Mouse (Mus musculus) adrenal gland, adult (tissue): ENCODE measurements around the gene Tbrg4.

Source experiments
- DNase-seq, 2 experiments: peaks; one replicate each; pipeline ENCODE4 v3.0.0; 2022 to 2023; ENCODE audit warnings: low spot score in 1 of 2; ENCODE audit not compliant: inconsistent age in 2 of 2

Tbrg4 gene

DNA sequence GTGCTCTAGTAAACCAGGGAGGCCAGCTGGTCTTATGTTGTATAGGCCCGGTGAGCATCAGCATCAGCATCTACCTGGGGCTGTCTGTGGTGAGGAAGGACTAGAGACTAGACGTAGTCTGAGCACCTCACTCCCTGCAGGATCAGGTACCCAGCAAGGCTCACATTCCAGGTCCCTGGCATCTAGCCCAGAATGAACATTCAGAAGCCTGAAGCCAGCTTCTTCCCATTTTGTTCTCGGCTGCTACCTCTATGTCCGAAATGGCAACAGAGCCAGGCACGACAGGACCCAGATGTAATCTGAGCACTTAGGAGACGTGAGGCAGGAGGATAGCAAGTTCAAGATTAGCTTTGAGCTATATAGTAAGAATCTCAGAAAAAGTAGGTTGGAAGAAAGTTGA lies 31.0 kb downstream of the Tbrg4 start:
- DNase-seq = no peak

DNA sequence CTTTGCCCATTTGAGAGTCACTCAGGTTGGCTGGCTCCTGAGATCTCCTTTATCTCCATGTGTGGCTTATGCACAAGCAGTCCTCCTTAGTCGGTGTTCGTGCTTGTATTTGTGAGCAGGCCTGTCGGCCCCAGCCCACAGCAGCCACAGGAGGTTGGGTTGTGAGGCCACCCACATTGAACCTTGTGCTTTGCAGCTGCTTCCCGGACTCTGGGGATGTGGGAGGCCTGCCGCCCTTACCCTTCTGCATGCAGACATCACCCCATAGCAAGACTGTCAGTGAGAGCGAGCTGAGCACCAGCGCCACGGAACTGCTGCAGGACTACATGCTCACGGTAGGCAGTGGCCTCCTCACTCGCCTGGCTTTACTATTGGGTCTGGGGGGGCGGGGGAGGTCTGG lies 32.5 kb downstream of the Tbrg4 start:
- no peak for DNase-seq

DNA sequence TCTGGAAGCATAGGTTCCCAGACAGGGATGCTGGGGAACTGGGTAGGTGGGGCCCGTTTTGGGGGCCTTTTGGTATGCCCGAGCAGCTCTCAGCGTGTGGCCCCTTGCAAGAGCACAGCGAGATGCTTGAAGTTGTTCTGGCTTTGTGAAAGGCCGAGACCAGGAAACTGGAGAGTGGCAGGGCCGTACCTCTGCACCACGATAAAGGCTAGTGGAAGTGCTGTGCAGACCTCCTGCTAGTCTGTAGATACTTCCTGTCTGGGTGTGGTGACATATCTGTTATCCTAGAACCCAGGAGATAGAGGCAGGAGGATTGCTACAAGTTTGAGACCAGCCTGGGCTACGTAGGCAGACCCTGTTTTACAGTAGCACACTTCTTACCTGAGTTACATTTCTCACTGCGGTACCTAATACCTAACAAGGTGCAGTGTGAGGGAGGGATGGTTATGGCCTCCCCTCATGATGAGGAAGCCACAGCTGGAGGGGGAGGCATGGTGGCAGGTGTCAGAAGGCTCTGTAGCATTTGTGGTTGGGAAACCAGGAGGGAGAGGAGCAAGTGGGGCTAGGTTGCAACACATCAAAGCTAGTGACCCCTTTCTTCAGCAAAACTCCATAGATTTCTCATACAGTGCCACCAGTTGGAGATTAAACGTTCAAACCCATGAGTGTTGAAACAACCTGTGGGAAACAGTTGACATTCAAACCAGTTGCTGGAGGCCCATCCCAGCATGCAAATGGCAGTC lies 34.8 kb downstream of the Tbrg4 start:
- no peak for DNase-seq

DNA sequence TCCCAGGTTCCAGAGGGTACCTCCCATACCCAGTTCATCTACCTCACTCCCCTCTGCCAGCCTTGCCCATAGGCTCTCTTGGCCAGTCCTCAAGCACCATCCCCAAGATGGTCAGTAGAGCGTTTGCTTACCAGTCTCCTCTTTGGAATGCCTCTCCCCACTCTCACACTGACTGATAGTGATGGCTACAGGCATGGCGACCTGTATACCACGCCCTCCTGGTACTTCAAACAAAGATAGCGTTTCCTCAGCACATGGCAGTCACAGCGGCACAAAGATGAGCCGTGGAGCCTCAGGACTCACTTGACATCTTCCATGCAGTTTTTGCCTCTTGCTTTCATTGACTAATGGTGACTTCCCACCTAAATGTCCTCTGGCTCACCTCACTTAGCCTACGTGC lies 36.0 kb downstream of the Tbrg4 start:
- no peak for DNase-seq

DNA sequence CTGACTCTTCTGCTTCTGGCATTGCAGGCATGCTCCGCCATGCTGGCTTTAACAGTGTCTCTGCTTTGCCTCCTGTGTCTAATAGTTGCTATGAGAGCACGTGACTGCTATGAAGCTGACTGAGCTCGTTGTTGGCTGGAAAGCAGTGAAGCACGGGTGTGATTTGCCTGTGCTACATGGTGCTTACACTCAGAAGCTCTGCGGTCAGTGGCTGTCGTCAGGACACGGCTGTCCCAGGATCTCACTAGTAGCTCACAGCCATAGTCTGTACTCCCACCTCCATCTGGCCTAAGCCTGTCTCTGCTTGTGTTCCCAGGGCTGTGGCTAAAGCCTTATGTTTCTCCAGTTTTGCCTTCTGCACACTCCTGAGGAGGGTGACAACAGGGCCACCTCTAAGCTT lies 37.6 kb downstream of the Tbrg4 start:
- no peak for DNase-seq

DNA sequence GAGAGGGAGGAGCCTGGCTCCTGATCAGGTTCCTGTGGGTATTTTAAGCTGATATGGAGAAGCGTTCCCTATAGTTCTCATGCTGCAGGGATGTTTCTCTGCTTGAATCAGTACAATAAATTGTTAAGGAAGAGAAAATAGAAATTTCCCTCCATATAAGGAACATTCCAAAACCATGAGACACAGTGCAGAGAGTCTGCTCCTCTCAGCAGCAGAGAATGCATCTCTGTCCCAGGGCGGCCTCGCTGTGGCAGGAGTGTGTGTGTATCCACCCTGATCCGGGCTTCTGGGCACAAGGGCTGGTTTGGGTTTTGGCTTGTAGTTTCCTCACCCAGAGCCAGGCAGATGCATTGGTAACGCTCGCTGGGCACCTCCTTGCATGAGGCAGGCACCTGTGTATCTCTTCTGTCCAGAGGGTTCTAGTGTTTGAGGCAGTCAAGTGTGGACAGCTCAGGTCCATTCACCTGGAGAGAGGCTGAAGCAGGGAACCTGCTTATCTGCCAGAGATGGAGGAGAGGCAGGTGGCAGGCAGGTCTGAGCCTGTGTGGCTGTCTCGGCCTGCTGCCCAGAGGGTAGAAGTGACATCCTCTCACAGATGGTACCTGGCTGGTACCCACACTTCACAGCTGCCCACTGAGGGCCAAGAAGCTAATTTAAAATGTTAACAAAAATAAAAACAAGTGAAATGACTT lies 38.5 kb downstream of the Tbrg4 start:
- no peak for DNase-seq

DNA sequence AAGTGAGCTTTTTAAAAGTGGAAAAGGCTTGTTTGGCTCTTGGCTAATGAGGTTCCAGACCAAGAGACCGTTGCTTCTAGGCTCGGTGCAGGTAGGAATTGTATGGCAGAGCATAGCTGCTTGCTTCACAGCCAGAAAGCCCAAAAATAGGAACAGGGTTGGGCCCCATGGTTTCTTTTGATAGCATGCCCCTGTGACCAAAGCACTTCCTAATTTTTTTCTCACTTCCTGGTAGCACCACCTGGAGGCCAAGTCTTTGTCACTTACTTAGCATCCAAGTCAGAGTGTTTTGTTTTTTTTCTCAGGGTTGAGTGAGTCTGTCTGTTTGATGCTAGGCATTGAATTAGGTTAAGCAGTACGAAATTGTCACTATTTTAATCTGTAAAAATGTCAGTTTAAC lies 39.2 kb downstream of the Tbrg4 start:
- peak in 1 of 2 experiments; percentile 45 for DNase-seq

DNA sequence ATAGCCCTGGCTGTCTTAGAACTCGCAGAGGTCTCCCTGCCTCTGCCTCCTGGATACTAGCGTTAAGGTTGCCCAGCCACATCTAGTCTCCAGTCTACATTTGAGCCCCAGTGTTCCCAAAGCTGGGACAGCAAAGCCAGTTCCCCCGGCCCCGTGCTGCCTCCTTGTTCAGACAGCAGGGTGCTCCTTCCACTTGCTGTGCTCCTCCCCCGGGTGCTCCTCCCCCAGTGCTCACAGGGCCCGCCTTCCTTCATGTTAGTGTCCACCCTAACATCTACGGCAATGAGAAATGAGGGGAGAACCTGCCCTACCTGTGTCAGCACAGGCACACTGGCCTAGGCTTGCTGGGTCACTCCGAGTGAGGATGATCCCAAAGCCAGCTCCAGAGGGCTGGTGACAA lies 40.1 kb downstream of the Tbrg4 start:
- DNase-seq = no peak

DNA sequence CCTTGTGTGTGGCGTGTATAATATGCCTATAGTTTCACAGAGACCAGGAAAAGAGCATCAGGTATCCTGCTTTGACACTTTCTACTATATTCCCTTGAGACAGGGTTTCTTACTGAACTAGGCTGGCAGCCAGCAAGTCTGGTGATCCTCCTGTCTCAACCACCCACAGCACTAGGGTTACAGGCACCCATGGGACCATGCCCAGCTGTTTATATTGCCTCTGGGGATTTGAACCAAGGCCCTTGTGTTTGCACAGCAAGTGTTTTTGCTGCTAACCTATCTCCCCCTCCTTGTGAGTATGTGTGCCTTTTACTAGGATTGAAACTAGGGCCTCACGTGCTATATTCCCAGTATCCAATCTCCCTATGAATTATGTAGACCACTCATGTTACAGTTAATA lies 44.3 kb downstream of the Tbrg4 start:
- no peak for DNase-seq

DNA sequence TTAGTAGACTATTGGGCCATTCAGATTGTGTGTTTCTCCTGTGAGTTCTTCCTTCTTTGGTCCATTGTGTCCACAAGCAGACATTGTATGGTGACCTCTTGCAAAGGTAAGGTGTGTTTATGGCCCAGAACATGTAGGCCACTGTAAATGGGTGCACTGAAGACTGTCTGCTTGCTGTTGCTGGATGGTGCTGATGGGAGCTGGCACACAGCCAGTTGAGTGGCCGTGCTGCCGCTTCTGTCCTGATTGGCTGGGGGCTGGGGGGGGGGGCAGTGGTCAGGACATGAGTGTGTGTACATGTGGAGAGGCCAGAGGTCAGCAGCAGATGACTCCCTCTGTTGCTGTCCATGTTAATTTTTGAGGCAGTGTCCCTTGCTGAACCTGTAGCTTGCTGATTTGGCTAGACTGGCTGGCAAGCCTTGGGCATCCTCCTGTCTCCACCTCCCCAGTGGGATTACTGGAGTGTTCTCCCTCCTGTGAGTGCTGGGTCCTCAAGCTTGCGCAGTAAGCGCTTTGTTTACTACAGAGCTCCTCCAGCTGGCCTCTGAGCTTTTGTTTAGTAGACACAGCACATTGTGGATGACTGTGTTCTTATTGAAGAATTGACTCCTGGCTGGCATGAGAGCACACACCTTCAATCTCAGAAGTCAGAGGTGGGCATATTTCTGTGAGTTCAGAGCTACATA lies 45.7 kb downstream of the Tbrg4 start:
- DNase-seq = no peak

DNA sequence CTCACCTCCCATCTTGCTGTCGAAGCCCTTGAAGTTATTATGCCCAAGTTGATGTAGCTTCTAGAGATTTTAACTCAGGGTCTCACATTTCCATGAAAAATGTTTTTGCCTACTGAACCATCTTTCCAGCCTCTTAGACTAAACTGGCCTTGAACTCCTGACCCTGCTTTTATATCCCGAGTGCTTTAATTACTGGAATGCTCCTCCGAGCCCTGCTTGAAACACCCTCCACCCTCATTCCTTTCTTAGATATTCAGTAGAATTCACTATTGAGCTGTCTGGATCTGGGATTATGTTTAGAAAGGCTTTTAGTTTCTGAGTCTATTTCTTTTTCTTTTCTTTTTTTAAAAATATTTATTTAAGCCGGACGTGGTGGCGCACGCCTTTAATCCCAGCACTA lies 46.5 kb downstream of the Tbrg4 start:
- no peak for DNase-seq

DNA sequence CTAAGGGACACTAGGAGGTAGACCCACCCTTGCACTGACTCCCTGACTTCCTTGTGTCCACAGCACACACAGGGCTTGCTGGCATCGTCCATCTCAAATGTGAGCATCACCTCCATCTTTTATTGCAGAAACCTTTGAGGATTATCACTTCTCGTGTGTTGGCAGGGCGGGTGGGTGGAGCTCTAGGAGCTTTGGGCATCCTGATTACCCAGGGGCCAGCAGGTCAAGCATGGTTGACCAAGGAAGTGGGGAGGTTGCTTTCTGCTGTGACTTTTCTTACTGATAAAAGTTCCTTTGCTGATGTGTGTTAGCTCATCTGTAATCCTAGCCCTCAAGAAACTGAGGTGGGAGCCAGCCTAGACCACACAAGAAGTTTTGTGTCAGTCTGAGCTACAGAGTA lies 49.7 kb downstream of the Tbrg4 start:
- DNase-seq = no peak

DNA sequence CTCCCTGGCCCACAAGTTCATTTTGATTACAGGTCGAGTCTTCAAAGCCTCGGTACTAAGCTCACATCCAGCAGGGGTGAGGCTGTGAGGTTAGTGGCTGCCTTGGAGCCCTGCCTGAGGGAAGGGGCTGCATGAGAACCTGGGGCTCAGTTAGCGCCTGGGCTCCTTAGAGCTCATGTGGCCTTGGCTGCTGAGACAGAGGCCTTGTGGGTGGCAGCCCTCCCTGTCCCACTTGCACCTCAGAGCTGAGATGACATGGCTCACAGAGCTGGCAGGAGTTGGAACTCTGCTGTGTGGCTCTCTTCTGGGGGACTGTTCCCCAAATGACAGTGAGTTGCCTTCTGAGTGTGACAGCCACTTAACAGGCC lies 56.5 kb downstream of the Tbrg4 start:
- DNase-seq = peak; percentile 67 to 73

DNA sequence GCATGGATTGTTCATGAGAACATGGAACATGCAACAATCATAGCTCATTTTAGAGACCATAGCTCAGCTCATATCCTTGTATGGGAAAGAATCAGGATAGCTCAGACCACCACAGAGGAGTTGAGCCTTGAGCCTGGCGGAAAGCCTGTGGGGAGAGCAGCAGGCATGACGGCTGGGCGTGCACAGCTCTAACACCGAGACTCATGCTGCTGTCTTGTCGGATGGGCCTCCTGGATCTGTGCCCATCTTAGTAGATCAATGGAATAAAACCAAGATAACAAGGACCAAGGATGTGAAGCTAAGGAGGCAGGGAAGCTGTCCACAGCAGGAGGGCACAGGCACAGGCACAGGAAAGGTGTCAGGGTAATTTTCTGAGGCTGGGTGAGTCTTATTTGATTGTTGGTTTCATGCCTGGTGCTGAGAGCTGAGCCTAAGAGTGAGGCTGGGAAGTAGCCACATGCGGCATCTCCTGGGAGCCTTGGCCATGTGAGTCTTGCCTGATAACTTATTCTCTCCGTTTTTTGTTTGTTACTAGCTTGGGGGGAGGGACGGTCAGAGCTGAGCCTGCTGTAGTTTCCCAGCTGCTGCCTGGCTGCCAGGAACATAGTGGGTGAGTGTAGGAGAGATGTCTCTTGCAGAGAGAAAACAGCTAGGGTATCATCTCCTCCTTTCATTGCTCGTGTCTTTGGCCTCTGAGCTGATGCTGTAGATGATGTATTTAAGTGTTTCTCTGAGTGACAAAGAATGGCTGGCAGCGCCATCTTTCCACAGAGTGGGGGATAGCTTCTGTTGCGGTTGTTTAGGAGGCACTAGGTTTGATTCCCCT lies 57.1 kb downstream of the Tbrg4 start:
- DNase-seq = peak; percentile 31 to 66

DNA sequence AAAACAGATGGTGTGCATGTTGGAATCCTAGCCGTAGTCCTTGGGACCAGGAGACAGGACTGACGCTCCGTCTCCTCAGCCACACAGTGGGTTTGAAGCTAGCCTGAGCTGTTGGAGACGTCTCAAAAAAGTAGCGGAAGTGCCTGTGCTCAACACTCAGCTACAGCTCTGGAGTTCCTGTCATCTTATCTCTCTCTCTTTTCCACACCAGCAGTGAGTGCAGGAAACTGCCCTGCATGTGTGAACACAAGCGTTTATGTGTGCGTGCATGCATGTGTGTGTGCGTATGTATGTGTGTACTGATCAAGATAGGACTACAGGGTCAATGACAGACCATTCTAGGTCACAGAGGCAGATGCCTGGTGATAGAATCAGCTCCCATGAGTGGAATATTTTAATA lies 57.9 kb downstream of the Tbrg4 start:
- DNase-seq = no peak

DNA sequence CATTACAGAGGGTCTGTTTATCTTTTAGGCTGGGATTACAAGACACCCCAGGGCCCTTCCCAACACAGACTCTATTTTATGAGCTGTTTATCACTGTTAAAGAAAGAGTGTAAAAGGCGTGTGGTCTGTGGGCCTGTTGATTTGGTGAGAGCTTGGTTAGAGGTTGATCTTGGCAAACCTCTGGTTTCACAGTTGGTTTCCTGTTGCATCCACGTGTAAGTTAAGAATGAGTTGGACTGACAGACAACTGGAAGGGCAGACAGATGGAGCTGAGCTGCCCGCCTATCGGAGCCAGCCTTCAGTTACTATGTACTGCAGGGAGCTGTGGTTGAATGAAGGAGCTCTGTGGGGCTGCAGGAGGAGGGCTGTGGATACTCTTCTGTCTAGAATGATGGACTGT lies 59.4 kb downstream of the Tbrg4 start:
- no peak for DNase-seq
